Mouse (Mus musculus): ENCODE measurements at regions not wholly inside any gene's neighbourhood (a gene's known extent, or its start where the extent isn't known, plus 50 kb on each side); places are given as distances from the start of the nearest gene placed in this dataset.
A peak's percentile ranks its signal among the peaks of the same experiment; 100 is the strongest.
"Not testable (repeated sequence)": the region's sequence is repeated elsewhere in the genome, so short reads cannot be mapped to it uniquely, and the experiment has no call there.

- no peak for DNase-seq (ENCODE audit: low spot score)
These were observed 57.9 kb downstream of the Llph start for GRCm38 (mm10) chr10:120284785-120285184.

GRCm38 (mm10) chr10:120291912-120292311, 65.0 kb downstream of the Llph start:
- no peak for DNase-seq (ENCODE audit: low spot score)

GRCm38 (mm10) chr10:120293381-120293780, 66.5 kb downstream of the Llph start:
- DNase-seq (ENCODE audit: low spot score) = not testable (repeated sequence)

GRCm38 (mm10) chr10:120294487-120294886, 67.6 kb downstream of the Llph start:
- DNase-seq (ENCODE audit: low spot score) = no peak

- DNase-seq (ENCODE audit: low spot score) = no peak
These were observed 70.4 kb downstream of the Llph start for GRCm38 (mm10) chr10:120297311-120297710.

GRCm38 (mm10) chr10:120298293-120298927, 71.5 kb downstream of the Llph start:
- no peak for DNase-seq (ENCODE audit: low spot score)

- DNase-seq (ENCODE audit: low spot score) = peak; percentile 10
These were observed 79.1 kb downstream of the Llph start for GRCm38 (mm10) chr10:120306010-120306409.

- DNase-seq (ENCODE audit: low spot score) = no peak
These were observed 81.8 kb downstream of the Llph start for GRCm38 (mm10) chr10:120308681-120309080.

Data from gastrocnemius, adult 18-20 months (tissue).